Mouse (Mus musculus) spleen, adult 2 months (tissue): ENCODE results near the gene Eif4enif1. TPM values are rescaled to one million over a fixed set of nuclear protein-coding genes. Genes with fewer than 3 reads are reported as not detected.

ENCODE experiments used
- DNase-seq, 2 experiments: peaks; one replicate each; pipeline versions ENCODE4 v3.0.0 to v3.0.0-alpha.2; 2012 to 2021; ENCODE audit warnings: low spot score in 2 of 2, low read depth in 1 of 2
- H3K27ac ChIP-seq: fragments of 200-500 bp; 2 replicates; pipeline ENCODE4 v1.5.1; 2012; ENCODE audit warnings: low read length, inconsistent platforms; ENCODE audit not compliant: insufficient read depth
- H3K27me3 ChIP-seq: fragments of 200-500 bp; 2 replicates; pipeline ENCODE4 v1.6.1; 2012; ENCODE audit warnings: mild to moderate bottlenecking, moderate library complexity, low read length, inconsistent platforms; ENCODE audit not compliant: control insufficient read depth, insufficient read depth
- H3K36me3 ChIP-seq: fragments of 200-500 bp; 2 replicates; pipeline ENCODE4 v1.6.1; 2012; ENCODE audit warnings: mild to moderate bottlenecking, low read length, inconsistent platforms; ENCODE audit not compliant: control insufficient read depth, insufficient read depth
- H3K4me1 ChIP-seq: fragments of 200-500 bp; 2 replicates; pipeline ENCODE4 v1.6.1; 2011; ENCODE audit warnings: inconsistent platforms; ENCODE audit not compliant: control insufficient read depth, insufficient read depth, insufficient read length
- H3K4me3 ChIP-seq: fragments of 200-500 bp; 2 replicates; pipeline ENCODE4 v1.5.1; 2011; ENCODE audit warnings: mild to moderate bottlenecking, inconsistent platforms; ENCODE audit not compliant: insufficient read depth, insufficient read length; ENCODE audit errors: extremely low read depth
- CTCF ChIP-seq: fragments of 200-500 bp; IDR thresholded peaks from 2 replicates; pipeline ENCODE4 v1.5.1; 2011; ENCODE audit warnings: mild to moderate bottlenecking, inconsistent platforms; ENCODE audit not compliant: insufficient read depth, insufficient read length, insufficient replicate concordance; ENCODE audit errors: extremely low read depth
- POLR2A ChIP-seq: fragments of 200-500 bp; IDR thresholded peaks from 2 replicates; pipeline ENCODE4 v1.6.1; 2011; ENCODE audit warnings: low read depth, low read length, inconsistent platforms
- WGBS: fragments of 180-500 bp; shearing (Covaris S2); methylation state at CpG from one replicate; pipeline ENCODE4 v1.1.7; 2018; 5-methylcytosine and 5-hydroxymethylcytosine counted together
- polyA plus RNA-seq: library from polyadenylated mRNA; depleted of rRNA; stranded (reverse); fragments of >200 nt; gene quantifications from 2 replicates; pipeline ENCODE4 v1.2.3, GENCODE M21; 2012

Eif4enif1 gene
- polyA plus RNA-seq, 1 experiment, result 34.3 TPM

DNA sequence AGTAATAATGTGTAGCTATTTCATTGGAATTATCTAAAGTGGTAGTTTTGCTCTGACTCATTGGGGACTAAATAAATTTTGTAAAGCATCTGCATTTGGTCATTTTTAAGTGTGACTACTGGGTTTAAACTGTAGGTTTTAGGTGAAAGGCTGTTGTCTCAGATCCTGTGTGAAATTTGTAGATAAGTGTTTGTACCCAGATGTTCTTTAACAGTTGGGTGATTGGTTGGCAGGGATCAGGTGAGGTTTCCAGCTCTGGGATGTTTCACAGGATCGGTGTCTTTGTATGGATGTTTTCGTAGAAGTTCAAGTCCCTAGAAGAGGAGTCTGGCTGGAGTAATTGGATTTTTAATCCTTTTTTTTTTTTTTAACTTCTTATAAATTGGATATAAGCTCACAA lies 1.6 kb downstream of the Eif4enif1 start:
- Histone ChIP-seq H3K4me3 (no peak overlapping the region), H3K36me3 (peaks cover 7% of the 10 kb centered on the region), H3K27ac (no peak overlapping the region), H3K4me1 (no peaks in the 10 kb centered on the region), H3K27me3 (no peaks in the 10 kb centered on the region)
- no peak for DNase-seq
- TF ChIP-seq CTCF (no peak), POLR2A (no peak)
- 65% methylated on average over 2 of the region's 2 CpGs for WGBS

DNA sequence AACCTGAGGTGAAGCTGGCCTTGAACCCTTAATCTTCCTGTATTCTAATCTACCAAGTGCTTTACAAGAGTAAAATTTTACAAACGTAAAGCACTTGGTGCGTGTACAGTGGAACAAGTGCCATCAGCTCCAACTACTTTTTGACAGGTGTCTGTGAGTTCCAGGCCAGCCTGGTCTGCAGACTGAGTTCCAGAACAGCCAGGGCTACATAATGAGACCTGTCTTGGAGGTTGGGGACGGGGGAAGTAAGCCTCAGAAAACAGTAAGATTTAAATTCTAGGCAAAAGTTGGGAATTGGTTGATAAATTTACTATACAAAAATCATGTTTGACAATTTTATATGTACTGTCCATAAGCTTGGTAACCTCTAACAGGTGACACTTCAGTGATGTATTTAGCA lies 3.0 kb downstream of the Eif4enif1 start:
- peaks cover 9% of the 10 kb centered on the region for H3K36me3 ChIP-seq
- H3K27ac ChIP-seq, result no peak overlapping the region
- WGBS, result 90% methylated on average over 3 of the region's 3 CpGs
- TF ChIP-seq CTCF (no peak), POLR2A (no peak)
- H3K27me3 ChIP-seq, result no peaks in the 10 kb centered on the region
- no peak overlapping the region for H3K4me3 ChIP-seq
- no peaks in the 10 kb centered on the region for H3K4me1 ChIP-seq
- DNase-seq, result no peak

DNA sequence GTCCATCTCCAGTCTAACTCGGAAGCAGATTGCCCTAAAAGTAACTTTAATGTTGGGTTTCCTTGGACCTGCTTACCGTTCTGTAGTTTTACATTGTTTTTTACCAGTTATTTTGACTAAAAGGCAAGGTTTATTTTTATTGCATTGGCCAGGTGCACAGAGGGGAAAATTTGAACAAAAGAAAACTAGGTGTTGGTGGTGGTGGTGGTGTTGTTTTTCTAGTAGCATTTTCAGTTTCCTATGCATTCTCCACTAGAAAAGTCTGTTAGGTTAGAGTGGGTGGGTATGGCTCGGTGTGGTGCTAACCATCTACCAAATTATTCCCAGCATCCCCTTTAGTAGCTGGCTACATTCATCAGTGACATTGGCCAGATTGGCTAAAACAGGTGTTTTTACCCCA lies 4.6 kb downstream of the Eif4enif1 start:
- TF ChIP-seq CTCF (no peak), POLR2A (no peak)
- no peak for DNase-seq
- no peaks in the 10 kb centered on the region for H3K4me1 ChIP-seq
- H3K4me3 ChIP-seq, result no peak overlapping the region
- 87% methylated on average over 3 of the region's 3 CpGs for WGBS
- H3K27me3 ChIP-seq, result no peaks in the 10 kb centered on the region
- no peak overlapping the region for H3K27ac ChIP-seq
- peaks cover 14% of the 10 kb centered on the region for H3K36me3 ChIP-seq

DNA sequence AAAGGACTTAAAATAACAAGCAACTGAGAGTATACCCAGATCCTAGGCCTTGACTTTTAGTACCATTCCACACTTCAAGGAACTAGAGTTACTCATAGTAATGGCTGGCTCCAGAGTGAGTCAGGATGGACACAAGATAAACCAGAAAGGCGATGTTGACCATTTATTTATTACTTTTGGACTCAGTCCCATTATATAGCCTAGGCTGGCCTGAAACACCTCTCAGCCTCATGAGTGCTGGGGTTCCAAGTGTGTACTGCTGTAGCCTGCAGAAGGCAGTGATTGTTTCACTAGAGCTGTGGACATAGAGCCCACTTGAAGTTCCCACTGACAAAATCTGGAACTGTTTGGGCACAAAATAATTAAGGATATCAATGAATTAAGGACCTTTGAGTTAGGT lies 10.3 kb downstream of the Eif4enif1 start:
- H3K27ac ChIP-seq, result no peak overlapping the region
- no peak for DNase-seq
- H3K4me1 ChIP-seq, result no peaks in the 10 kb centered on the region
- TF ChIP-seq POLR2A (no peak), CTCF (no peak)
- H3K4me3 ChIP-seq, result no peak overlapping the region
- 95% methylated on average over 1 of the region's 1 CpGs for WGBS
- peaks cover 26% of the 10 kb centered on the region for H3K36me3 ChIP-seq
- no peaks in the 10 kb centered on the region for H3K27me3 ChIP-seq

DNA sequence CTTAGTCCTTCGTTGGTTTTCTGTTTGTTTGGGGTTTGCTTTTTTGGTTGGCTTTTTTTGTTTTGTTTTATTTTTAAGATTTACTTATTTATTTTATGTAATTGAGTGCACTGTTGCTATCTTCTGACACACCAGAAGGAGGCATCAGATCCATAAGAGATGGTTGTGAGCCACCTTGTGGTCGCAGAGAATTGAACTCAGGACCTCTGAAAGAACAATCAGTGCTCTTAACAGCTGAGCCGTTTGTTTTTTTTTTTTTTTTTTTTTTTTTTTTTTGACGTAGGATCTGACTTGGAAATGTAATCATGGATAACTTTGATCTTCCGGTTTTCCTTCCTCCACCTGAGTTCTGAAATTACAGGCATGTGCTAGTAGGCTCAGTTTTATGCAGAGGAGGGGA lies 20.9 kb downstream of the Eif4enif1 start:
- Histone ChIP-seq H3K27ac (no peak overlapping the region), H3K27me3 (no peaks in the 10 kb centered on the region), H3K4me3 (no peak overlapping the region), H3K4me1 (no peaks in the 10 kb centered on the region), H3K36me3 (peaks cover 33% of the 10 kb centered on the region)
- no peak for DNase-seq
- TF ChIP-seq POLR2A (no peak), CTCF (no peak)
- WGBS, result 83% methylated on average over 5 of the region's 5 CpGs

DNA sequence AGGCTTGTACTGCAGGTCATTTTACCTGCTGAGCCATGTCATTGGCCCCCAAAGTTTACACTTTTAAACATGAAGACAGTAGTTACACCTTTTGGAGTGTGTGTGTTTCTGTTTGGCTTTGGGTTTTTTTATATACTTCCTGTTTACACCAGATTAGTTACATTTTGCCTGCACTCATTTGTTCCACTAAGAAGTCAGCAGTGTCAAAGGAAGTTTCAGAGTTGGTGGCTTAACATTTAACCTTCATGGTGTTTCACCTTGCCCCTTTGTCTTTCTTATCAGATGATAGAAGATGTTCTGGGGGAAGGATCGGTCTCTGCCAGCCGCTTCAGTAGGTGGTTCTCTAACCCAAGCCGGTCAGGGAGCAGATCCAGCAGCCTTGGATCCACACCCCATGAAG lies 24.9 kb downstream of the Eif4enif1 start:
- 94% methylated on average over 3 of the region's 3 CpGs for WGBS
- TF ChIP-seq POLR2A (no peak), CTCF (no peak)
- H3K27me3 ChIP-seq, result no peaks in the 10 kb centered on the region
- no peak for DNase-seq
- no peak overlapping the region for H3K27ac ChIP-seq
- H3K4me1 ChIP-seq, result no peaks in the 10 kb centered on the region
- peaks cover 36% of the 10 kb centered on the region for H3K36me3 ChIP-seq
- no peak overlapping the region for H3K4me3 ChIP-seq

DNA sequence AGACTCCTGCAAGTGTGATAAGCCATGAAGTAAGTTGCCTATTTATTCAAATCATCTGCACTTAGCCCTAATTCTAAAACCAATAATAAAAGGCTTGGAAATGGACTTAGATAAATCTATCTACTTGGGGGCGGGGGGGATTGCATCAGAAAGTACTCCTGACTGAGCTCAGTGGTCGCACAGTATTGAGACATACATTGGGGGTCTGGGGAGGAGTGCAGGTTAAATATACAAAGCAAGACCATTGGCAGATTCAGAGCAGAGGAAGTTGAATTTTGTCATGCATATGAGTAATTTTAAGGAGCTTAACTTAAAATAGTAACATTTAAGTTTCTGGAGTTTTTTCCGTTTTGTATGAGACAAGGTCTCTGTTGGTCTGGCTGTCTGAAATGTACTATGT lies 30.1 kb downstream of the Eif4enif1 start:
- H3K36me3 ChIP-seq, result peaks cover 34% of the 10 kb centered on the region
- WGBS, result 86% methylated on average over 3 of the region's 3 CpGs
- H3K27ac ChIP-seq, result no peak overlapping the region

More for the DNA sequence above, 30.1 kb downstream of the Eif4enif1 start:
- DNase-seq, result no peak
- no peak for TF ChIP-seq POLR2A
- Histone ChIP-seq H3K27me3 (no peaks in the 10 kb centered on the region), H3K4me3 (no peak overlapping the region), H3K4me1 (no peaks in the 10 kb centered on the region)
